ENCODE assay signal across 21 mouse cellular contexts in genomic region chr11:110563801-110564200, GRCm38 (mm10).
DNase-seq lines count a peak whose midpoint lies in the region; ATAC-seq and TF ChIP-seq lines count a peak whose summit lies in the region.
"Had no signal": no experiment of that assay in that cellular context is flagged by ENCODE, and none has a peak within 500 bp of the region (broad histone marks: within the 10 kb centered on the region; RNA-seq: fewer than 3 reads in every experiment).

No protein-coding gene starts in this region.

- H3K4me1 ChIP-seq in heart, postnatal 0 days (ENCODE audit: control insufficient read depth, insufficient read depth): no peaks in the 10 kb centered on the region; the same call in 1 of the 2 replicates
- H3K4me1 ChIP-seq in lung, embryonic 14.5 days (ENCODE audit: insufficient read depth): no peaks in the 10 kb centered on the region
- H3K4me1 ChIP-seq: embryonic facial prominence, embryonic 13.5 days; forebrain, embryonic 12.5 days; hindbrain, embryonic 15.5 days had no signal

- TF ChIP-seq CTCF in heart, postnatal 0 days (IDR thresholded peaks at IDR 0.05; ENCODE audit: low read depth): no peak
- no peak for TF ChIP-seq CTCF in lung, embryonic 14.5 days (IDR thresholded peaks at IDR 0.05; ENCODE audit: low read depth)

- H3K9ac ChIP-seq in heart, postnatal 0 days (replicated peaks; ENCODE audit: low read depth, low read length): no peak overlapping the region
- H3K9ac ChIP-seq in lung, embryonic 14.5 days: no peak overlapping the region
- H3K9ac ChIP-seq: embryonic facial prominence, embryonic 13.5 days; forebrain, embryonic 12.5 days; heart, embryonic 15.5 days; hindbrain, embryonic 15.5 days had no signal

- no peaks in the 10 kb centered on the region for H3K36me3 ChIP-seq in heart, postnatal 0 days (replicated peaks; ENCODE audit: control insufficient read depth, insufficient read depth, low read length)
- no peaks in the 10 kb centered on the region for H3K36me3 ChIP-seq in lung, embryonic 14.5 days (ENCODE audit: insufficient read depth)
- H3K36me3 ChIP-seq: embryonic facial prominence, embryonic 13.5 days; forebrain, embryonic 12.5 days; G1E; heart, embryonic 15.5 days; hindbrain, embryonic 15.5 days had no signal

- H3K27me3 ChIP-seq in heart, postnatal 0 days (ENCODE audit: control insufficient read depth, insufficient read depth, low read length): no peaks in the 10 kb centered on the region
- no peaks in the 10 kb centered on the region for H3K27me3 ChIP-seq in lung, embryonic 14.5 days (ENCODE audit: insufficient read depth, low read length)
- H3K27me3 ChIP-seq: embryonic facial prominence, embryonic 13.5 days; forebrain, embryonic 12.5 days; heart, embryonic 15.5 days; hindbrain, embryonic 15.5 days had no signal

- peak; percentile 68 for ATAC-seq in frontal cortex, adult (ENCODE audit: low TSS enrichment)
- no peak for ATAC-seq in heart, postnatal 0 days (ENCODE audit: insufficient read depth, low read depth)
- ATAC-seq in lung, embryonic 14.5 days (ENCODE audit: insufficient read depth): no peak
- ATAC-seq in activated CD4-positive, CD25-positive, alpha-beta regulatory T cell, adult 4 months: no peak
- ATAC-seq: CD4-positive, CD25-positive, alpha-beta regulatory T cell, adult 4 months; forebrain, embryonic 16.5 days; intestine, embryonic 16.5 days had no signal

- WGBS in heart, postnatal 0 days: 73% methylated on average over 10 of the region's 10 CpGs
- WGBS in lung, embryonic 14.5 days: 70% methylated on average over 10 of the region's 10 CpGs

- H3K4me2 ChIP-seq in heart, postnatal 0 days (ENCODE audit: low read depth, low read length): 0 out of 2 replicates have a peak overlapping the region, but pooled peaks have one; percentile 43
- H3K4me2 ChIP-seq in lung, embryonic 14.5 days: peak overlapping the region; percentile 38; the same call in 1 of the 2 replicates
- H3K4me2 ChIP-seq: embryonic facial prominence, embryonic 13.5 days; forebrain, embryonic 12.5 days; hindbrain, embryonic 15.5 days had no signal

- no peak for TF ChIP-seq EP300 in heart, postnatal 0 days (IDR thresholded peaks at IDR 0.05; ENCODE audit: low read depth)

- no peak overlapping the region for H3K4me3 ChIP-seq in heart, postnatal 0 days (ENCODE audit: low read depth, low read length)
- no peak overlapping the region for H3K4me3 ChIP-seq in lung, embryonic 14.5 days (ENCODE audit: low read depth, low read length)
- H3K4me3 ChIP-seq: embryonic facial prominence, embryonic 13.5 days; forebrain, embryonic 12.5 days; hindbrain, embryonic 15.5 days had no signal

- no peaks in the 10 kb centered on the region for H3K9me3 ChIP-seq in heart, postnatal 0 days (replicated peaks; ENCODE audit: control insufficient read depth, low read length)
- no peaks in the 10 kb centered on the region for H3K9me3 ChIP-seq in lung, embryonic 14.5 days (ENCODE audit: low read depth, low read length)
- H3K9me3 ChIP-seq: embryonic facial prominence, embryonic 13.5 days; forebrain, embryonic 12.5 days; heart, embryonic 15.5 days; hindbrain, embryonic 15.5 days had no signal

- no peak for DNase-seq in frontal cortex, postnatal 25 days (ENCODE audit: low spot score in 2 of 2)
- no peak for DNase-seq in heart, postnatal 0 days (ENCODE audit: low spot score)
- no peak for DNase-seq in heart, adult 8-10 months (ENCODE audit: low spot score)
- DNase-seq in lung, embryonic 14.5 days: no peak
- no peak for DNase-seq in lung, postnatal 4 days
- DNase-seq: adrenal gland, postnatal 10 days; B cell, adult 2 months; cerebellum, adult 18-20 months; cerebellum, adult 9-11 months; cerebellum, postnatal 36 days; heart, postnatal 36 days had no signal

- H3K27ac ChIP-seq in heart, postnatal 0 days (ENCODE audit: low read depth): no peak overlapping the region
- H3K27ac ChIP-seq in lung, embryonic 14.5 days (ENCODE audit: low read depth): no peak overlapping the region
- H3K27ac ChIP-seq: embryonic facial prominence, embryonic 13.5 days; forebrain, embryonic 12.5 days; hindbrain, embryonic 15.5 days had no signal
